Mouse (Mus musculus) heart, adult 8-10 months (tissue): Measurements from ENCODE around the gene Gnao1. TPM values are rescaled to one million over a fixed set of nuclear protein-coding genes. Genes with fewer than 3 reads are reported as not detected.

Experiments used
- DNase-seq: peaks from one replicate; pipeline ENCODE4 v3.0.0; 2022; ENCODE audit warnings: low spot score
- microRNA-seq: library from miRNA; unstranded; fragments of <30 nt; microRNA quantifications from one replicate; pipeline ENCODE4 v1.2.0, GENCODE M21; 2022
- total RNA-seq, 4 experiments: library from RNA; stranded (reverse); gene quantifications; 2 replicates each; pipeline ENCODE4 v1.2.4; 2022

The Gnao1 gene
- total RNA-seq, 4 experiments from 2014 or later = 18.5 to 26.9 (median 21.6) TPM

DNA sequence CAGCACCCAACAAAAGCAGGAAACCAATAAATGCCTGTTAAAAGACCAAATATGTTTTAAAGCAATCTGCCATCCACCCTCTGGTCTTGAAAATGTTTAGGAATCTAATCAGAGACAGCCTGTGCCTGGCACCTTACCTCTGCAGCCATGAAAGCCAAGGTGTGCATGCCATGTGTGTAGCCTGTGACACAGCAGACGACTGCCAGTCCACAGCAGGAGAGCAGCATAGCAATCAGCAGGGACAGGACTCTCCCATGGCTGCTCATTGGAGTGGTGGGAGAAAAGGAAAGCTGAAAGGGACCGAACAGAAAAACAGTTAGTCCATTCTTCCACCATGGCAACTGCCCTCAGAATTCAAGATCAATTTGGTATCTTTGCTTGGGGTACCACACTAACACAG, 189.2 kb downstream of the Gnao1 start:
- no peak for DNase-seq

DNA sequence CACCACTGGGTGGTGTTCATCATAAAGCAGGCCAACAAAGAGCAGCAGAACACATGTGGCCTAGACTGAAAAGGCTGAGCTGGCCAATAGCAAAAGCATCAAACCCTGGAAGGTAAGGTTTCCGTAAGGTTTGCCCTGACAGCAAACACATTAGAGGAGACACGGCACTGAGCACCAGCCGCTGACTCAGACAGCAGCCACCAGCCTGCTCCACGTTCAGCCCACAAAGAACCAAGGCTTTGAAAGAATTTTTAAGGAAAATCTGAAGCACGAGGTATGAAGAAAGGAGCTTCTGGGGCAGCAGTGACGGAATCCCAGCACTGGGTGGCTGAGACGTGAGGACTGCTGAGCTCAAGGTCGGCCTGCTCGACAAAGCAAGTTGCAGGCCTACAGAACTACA, 194.4 kb downstream of the Gnao1 start:
- no peak for DNase-seq

DNA sequence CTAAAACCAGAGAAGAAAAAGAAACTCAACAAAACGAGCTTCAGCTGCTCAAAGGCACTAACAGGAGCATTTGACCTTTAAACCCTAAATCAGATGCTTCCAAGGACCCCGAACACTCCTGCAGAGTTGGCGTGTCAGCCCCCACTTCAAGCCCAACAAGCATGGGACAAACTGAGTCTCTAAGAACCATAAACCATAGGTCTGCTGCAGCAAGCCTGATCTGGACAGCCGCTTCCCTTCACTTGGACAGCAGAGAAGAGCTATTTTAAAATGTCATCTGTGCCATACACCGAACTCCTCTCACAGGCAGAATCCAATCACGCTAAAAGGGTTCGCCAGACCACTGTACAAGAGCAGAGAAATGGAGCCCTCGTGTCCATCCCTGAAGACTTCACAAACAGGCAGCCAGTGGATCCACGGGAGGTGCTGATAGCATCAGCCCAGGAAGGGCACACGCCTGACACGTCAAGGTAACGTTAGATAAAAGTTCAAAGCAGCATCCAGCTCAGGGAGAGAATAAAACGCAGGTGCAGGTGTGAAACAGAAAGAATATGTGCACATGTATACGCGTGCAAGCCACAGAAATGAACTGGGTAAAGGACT, 199.6 kb downstream of the Gnao1 start:
- DNase-seq = no peak

DNA sequence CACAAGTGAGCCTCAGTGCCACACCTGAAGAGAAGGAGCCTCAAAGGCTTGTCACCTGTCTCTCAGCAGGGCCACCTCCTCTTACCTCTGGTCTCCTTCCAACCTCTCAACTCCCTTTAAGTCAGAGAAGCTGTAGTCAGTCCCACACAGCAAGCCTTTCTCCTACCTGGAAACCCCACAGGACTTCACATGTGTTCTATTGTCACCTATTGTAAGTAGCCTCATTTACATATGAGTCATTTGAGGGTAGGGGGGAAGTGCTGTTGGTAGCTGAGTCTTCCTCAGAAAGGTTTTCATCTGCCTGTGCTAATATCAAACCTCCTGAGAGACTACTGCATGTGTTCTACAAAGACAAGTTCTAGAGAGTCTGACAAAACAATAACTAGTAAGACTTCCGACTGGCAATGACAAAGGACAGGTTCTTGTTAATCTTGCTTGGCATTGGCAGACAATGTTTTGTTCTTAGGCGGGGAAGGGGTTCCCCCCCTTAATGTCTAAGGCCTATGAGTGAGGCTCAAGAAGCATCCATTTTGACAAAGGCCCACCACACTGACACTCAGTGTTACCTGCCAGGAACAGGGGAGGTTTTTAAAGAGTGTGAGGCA, 200.4 kb downstream of the Gnao1 start:
- no peak for DNase-seq

DNA sequence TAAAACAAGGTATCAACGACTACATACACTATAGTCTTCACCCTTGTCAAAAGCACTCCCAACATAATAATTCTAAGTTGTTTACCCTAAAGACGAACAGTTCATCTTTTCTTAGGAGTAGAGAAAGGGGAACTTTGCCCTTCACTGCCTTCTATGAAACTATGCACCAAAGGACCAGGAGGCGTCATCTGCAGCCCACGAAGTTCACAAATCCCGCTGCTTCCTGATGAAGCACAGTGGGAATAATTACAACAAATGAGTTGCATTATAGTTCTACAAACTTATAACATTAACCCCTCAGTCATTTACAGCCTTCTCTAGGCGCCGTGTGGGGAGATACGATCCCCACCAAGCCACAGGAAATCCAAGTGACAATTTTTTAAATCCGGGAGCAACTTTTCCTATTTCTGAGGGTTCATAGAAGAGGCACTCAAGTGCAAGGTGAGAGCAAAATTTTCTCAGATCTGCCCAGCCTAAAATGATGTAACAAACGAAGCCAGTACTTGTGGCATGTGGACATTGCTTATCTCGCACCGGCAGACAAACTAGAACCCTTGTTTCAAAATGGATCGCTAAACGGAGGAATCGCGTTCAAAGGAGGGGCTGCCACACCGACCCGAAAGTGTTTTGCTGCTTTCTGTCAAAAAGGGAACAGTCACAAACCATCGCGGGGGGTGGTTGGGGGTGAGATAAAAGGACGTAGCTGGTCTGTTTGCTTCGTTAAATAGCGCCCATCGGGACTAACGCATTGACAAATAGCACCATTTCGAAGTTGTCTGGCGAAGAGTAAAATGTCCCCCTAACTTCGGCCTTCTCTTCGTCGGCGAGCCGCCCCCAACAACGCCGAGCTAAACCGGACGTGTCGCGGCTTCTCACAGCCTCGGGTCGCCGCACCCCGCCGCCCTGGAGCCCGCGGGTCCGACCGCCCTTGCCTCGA, 201.6 kb downstream of the Gnao1 start:
- DNase-seq = no peak

DNA sequence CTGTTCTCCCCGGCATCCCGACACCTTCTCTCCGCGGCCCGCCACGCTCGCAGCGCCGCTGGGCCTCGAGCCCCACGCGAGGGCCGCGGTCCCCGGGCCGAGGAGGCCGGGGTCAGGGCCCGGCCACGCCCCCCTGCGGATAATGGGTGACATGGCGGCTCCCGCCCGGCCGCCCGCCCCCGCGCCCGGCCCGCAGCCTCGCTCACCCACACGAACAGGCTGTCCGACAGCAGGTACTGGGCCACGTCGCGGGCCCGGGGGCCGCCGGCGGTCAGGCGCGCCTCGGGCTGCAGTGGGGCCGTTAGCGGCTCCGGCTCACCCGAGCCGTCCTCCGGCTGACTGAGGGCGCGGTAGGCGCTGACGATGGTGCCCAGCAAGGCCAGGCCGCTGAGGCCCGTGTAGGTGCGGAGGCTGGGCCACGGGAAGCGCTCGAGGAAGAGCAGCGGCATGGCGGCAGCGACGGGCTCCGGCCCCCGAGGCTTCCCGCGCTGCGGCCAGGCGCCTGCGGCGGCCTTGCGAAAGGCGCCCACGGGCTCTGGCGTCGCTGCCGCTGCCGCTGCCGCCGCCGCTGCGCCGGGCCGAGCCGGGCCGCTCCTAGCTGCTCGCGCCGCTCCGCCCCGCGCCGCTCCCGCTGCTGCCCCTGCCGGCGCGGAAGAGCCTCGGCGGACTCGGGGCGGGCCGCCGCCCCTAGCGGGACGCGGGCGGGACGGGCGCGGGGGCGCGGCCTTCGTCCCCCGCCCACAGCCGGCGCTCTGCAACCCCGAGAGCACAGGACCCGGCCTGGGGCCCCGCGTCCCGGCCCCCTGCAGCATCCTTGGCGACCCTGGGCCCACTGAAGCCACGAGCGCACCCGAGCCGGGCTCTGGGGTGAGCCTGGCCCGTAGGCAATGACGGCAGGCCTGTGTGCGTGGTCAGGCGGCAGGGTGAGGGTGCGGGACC, 202.5 kb downstream of the Gnao1 start, which contains the start of gene Amfr:
Amfr (minus strand) TSS at position 830 of the 939 bp plus-strand sequence.
- DNase-seq = peak; percentile 33

DNA sequence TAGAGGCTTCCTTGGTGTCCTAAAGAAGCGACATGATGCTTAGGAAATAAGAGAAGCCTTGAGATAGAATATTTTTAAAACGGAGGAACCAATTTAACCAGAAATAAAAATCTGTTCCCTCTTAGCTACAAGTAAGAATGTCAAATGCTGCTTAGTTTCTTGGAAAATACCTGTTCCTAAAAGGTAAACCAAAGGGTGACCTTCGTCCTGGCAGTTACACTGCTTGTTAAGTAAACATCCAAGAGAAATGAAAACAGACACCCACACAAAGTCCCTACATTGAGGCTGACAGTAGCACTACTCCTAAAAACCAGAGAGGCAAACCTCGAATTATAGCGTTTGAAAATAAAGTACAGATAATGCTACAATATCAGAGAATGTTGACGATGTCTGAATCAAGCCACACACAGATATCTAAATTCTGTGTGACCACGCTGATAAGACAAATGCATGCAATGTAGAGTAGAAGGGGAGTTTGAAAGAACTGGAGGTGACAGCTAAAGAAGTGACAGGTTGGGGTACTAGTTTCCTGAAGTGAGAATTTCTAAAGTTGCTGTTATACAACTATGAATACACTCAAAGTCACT, 203.4 kb downstream of the Gnao1 start:
- no peak for DNase-seq

Small RNA genes lying within 50 kb of the gene (microRNA-seq; reads per million reads assigned to microRNA genes)
- gene Gm24159 = not detected

Other genes with a start within 250 kb of the Gnao1 start
- gene Amfr, start 202.9 kb downstream of the Gnao1 start, total RNA-seq = 100 to 1,000 TPM; 127 to 153 (median 133) TPM
- gene Nudt21, start 227.1 kb downstream of the Gnao1 start, total RNA-seq = 10 to 100 TPM; 20.0 to 25.1 (median 20.9) TPM
- gene Ogfod1, start 227.2 kb downstream of the Gnao1 start, total RNA-seq = 10 to 100 TPM; 27.0 to 38.4 (median 30.2) TPM